Mouse (Mus musculus): ENCODE measurements at regions not wholly inside any gene's neighbourhood (a gene's known extent, or its start where the extent isn't known, plus 50 kb on each side); places are given as distances from the start of the nearest gene placed in this dataset.

DNA sequence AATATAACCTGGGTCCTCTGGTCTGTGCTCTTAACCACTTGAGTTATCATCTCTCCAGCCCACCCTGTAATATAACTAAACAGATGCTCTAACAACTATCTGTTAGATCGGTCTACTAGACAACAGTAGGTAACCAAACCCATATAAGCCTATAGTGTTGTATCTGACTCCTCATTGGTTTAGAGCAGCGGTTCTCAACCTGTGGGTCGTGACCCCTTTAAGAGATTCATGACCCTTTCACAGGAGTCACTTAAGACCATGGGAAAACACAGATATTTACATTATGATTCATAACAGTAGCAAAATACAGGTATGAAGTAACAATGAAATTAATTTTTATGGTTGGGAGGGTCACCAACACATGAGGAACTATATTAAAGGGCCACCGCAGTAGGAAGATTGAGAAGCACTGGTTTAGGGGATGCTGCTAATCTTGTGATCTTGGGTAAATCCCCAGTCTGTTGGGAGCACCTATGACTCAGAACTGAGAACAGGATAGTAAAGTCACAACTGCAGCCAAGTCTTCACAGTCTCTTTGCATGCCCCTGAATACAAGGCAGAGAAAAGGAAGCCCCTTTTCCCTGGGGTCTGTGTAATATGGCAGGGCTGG, 203.3 kb downstream of the Rybp start:
- TF ChIP-seq EP300 (IDR thresholded peaks at IDR 0.05; ENCODE audit: low read depth) (no peak), CTCF (IDR thresholded peaks at IDR 0.05; ENCODE audit: low read depth) (no peak)
- H3K4me3 ChIP-seq (ENCODE audit: low read depth, low read length) = no peak overlapping the region
- no peak overlapping the region for H3K4me2 ChIP-seq (ENCODE audit: low read depth, low read length)
- H3K9me3 ChIP-seq (replicated peaks; ENCODE audit: control insufficient read depth, low read length) = no peaks in the 10 kb centered on the region
- ATAC-seq (ENCODE audit: insufficient read depth, low read depth) (no peak), DNase-seq (ENCODE audit: low spot score) (no peak)
- no peaks in the 10 kb centered on the region for H3K36me3 ChIP-seq (replicated peaks; ENCODE audit: control insufficient read depth, insufficient read depth, low read length)
- H3K9ac ChIP-seq (replicated peaks; ENCODE audit: low read depth, low read length) = no peak overlapping the region
- no peaks in the 10 kb centered on the region for H3K27me3 ChIP-seq (ENCODE audit: control insufficient read depth, insufficient read depth, low read length)
- 93% methylated on average over 4 of the region's 4 CpGs for WGBS
- H3K4me1 ChIP-seq (ENCODE audit: control insufficient read depth, insufficient read depth) = no peaks in the 10 kb centered on the region
- no peak overlapping the region for H3K27ac ChIP-seq (ENCODE audit: low read depth)

DNA sequence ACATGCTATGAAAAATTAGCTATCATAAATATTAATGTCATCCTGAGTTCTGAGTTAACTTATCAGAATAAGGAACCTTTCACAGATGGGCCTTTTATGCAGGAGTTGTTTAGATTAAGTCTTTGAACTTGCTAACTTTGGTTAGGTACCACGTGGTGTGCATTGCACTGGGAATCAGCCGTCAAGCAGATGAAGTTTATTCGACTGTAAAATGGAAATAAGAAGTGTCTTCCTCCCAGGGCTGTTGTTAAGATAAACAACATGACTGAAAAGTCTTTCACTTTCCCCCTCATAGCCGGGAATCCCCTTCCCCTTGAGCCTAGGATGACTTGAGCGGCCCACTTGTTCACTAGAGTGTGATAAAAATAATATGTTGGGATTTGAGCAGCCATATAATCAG, 204.2 kb downstream of the Rybp start:
- 80% methylated on average over 5 of the region's 5 CpGs for WGBS
- Histone ChIP-seq H3K9ac (replicated peaks; ENCODE audit: low read depth, low read length) (no peak overlapping the region), H3K27ac (ENCODE audit: low read depth) (no peak overlapping the region), H3K36me3 (replicated peaks; ENCODE audit: control insufficient read depth, insufficient read depth, low read length) (no peaks in the 10 kb centered on the region), H3K9me3 (replicated peaks; ENCODE audit: control insufficient read depth, low read length) (no peaks in the 10 kb centered on the region), H3K4me2 (ENCODE audit: low read depth, low read length) (no peak overlapping the region), H3K27me3 (ENCODE audit: control insufficient read depth, insufficient read depth, low read length) (no peaks in the 10 kb centered on the region), H3K4me1 (ENCODE audit: control insufficient read depth, insufficient read depth) (no peaks in the 10 kb centered on the region), H3K4me3 (ENCODE audit: low read depth, low read length) (no peak overlapping the region)
- ATAC-seq (ENCODE audit: insufficient read depth, low read depth) (no peak), DNase-seq (ENCODE audit: low spot score) (no peak)
- TF ChIP-seq CTCF (IDR thresholded peaks at IDR 0.05; ENCODE audit: low read depth) = no peak

DNA sequence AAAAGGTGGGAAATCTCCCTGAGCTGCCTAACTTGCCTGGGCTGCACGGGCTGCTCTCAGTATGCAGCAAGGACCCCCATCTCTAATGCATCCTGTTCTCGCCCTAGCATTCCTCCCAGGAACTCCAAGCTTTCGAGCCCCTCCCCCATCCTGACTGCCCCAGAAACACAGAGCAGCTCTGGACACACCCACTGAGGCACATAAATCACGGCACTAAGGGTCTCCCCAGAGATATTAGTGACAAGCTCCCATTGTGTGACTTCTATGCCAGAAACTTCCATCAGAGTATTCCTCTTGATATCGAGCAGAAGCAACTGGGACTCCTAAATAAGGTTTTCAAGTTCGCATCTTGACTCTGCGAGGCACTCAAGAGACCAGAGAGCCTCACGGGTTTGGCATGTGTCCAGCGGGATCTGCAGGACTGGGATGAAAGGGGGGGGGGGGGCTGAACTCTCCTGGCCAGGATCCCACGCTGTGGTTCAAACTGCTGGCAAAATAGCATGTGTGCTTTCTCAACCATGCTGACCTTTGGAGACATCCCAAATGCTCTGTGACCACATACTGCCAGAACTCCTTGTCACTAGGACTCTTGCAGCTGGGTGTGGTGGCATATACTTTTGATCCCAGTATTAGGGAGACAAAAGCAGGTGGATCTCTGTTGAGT, 212.5 kb downstream of the Rybp start:
- TF ChIP-seq CTCF (IDR thresholded peaks at IDR 0.05; ENCODE audit: low read depth) (no peak), EP300 (IDR thresholded peaks at IDR 0.05; ENCODE audit: low read depth) (no peak)
- WGBS = 5% methylated on average over 10 of the region's 10 CpGs

DNA sequence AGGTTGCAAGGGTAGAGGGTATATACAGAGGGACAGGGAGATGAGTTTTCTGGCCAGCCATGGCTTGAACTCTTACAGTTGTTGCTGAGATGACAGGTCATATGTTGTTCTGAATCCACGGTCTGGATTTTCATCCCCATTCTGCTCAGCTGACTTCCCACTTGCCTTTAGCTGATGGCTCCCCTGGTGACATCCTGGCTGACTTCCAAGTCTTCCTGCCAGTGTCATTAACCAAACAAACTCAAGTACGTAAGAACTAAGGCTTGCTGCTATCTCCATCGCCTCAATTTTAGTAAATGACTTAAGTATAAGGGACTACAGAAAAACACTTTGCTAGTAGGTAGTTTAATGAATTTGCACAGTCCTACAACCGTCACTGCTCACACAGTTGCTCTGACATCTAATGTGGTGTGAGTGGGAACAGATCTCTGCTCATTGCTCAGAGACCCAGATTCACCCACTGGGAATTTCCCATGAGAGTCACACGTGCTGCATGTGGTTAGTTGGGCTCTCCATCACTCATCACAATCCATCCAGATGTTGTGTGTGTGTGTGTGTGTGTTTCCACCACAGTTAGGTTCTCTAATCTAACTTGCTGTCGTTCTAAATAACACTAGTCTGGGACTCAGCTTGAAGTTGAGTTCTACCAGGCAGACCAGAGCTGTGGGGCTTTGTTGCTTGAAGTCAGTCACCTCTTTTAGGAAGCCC, 214.9 kb downstream of the Rybp start:
- WGBS = 30% methylated on average over 6 of the region's 6 CpGs
- H3K4me3 ChIP-seq (ENCODE audit: low read depth, low read length) = no peak overlapping the region
- 0 out of 2 replicates have a peak, but pooled peaks cover 3% of the 10 kb centered on the region for H3K27me3 ChIP-seq (ENCODE audit: control insufficient read depth, insufficient read depth, low read length)
- no peak overlapping the region for H3K4me2 ChIP-seq (ENCODE audit: low read depth, low read length)
- TF ChIP-seq CTCF (IDR thresholded peaks at IDR 0.05; ENCODE audit: low read depth) (no peak), EP300 (IDR thresholded peaks at IDR 0.05; ENCODE audit: low read depth) (no peak)
- H3K27ac ChIP-seq (ENCODE audit: low read depth) = no peak overlapping the region
- DNase-seq (ENCODE audit: low spot score) (no peak), ATAC-seq (ENCODE audit: insufficient read depth, low read depth) (no peak)
- H3K36me3 ChIP-seq (replicated peaks; ENCODE audit: control insufficient read depth, insufficient read depth, low read length) = no peaks in the 10 kb centered on the region
- H3K4me1 ChIP-seq (ENCODE audit: control insufficient read depth, insufficient read depth) = peaks cover 21% of the 10 kb centered on the region; the same call in 1 of the 2 replicates
- no peaks in the 10 kb centered on the region for H3K9me3 ChIP-seq (replicated peaks; ENCODE audit: control insufficient read depth, low read length)
- no peak overlapping the region for H3K9ac ChIP-seq (replicated peaks; ENCODE audit: low read depth, low read length)

More for the DNA sequence above, 212.5 kb downstream of the Rybp start:
- H3K27me3 ChIP-seq (ENCODE audit: control insufficient read depth, insufficient read depth, low read length) = 0 out of 2 replicates have a peak, but pooled peaks cover 3% of the 10 kb centered on the region
- ATAC-seq (ENCODE audit: insufficient read depth, low read depth) (peak; percentile 59), DNase-seq (ENCODE audit: low spot score) (peak; percentile 63)
- H3K4me2 ChIP-seq (ENCODE audit: low read depth, low read length) = peak overlapping the region; percentile 14; the same call in 1 of the 2 replicates
- H3K4me3 ChIP-seq (ENCODE audit: low read depth, low read length) = no peak overlapping the region
- no peak overlapping the region for H3K9ac ChIP-seq (replicated peaks; ENCODE audit: low read depth, low read length)
- H3K9me3 ChIP-seq (replicated peaks; ENCODE audit: control insufficient read depth, low read length) = no peaks in the 10 kb centered on the region
- H3K4me1 ChIP-seq (ENCODE audit: control insufficient read depth, insufficient read depth) = peaks cover 21% of the 10 kb centered on the region; the same call in 1 of the 2 replicates
- H3K36me3 ChIP-seq (replicated peaks; ENCODE audit: control insufficient read depth, insufficient read depth, low read length) = no peaks in the 10 kb centered on the region
- peak overlapping the region; percentile 28; the same call in 1 of the 2 replicates for H3K27ac ChIP-seq (ENCODE audit: low read depth)

DNA sequence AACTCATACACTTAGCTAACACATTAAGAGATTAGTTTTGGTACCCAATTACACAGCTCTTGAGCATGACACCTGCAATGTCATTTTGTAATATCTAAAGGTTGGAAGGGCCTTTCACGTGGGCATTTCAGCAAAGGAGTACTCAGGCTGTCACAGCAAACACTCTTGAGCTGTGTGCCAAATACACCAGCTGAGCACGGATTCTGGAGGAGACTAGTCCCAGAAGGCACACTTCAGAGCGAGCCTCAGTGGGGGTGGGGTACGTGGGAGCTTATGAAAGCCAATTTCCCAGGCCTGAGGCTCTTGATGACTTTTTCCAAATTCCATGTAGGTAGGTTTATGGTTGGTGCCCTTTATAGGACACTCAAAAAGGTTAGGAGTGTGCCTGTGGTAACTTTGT, 218.1 kb downstream of the Rybp start:
- 0 out of 2 replicates have a peak, but pooled peaks cover 8% of the 10 kb centered on the region for H3K27me3 ChIP-seq (ENCODE audit: control insufficient read depth, insufficient read depth, low read length)

More for the DNA sequence above, 218.1 kb downstream of the Rybp start:
- Histone ChIP-seq H3K36me3 (replicated peaks; ENCODE audit: control insufficient read depth, insufficient read depth, low read length) (no peaks in the 10 kb centered on the region), H3K9ac (replicated peaks; ENCODE audit: low read depth, low read length) (no peak overlapping the region), H3K4me2 (ENCODE audit: low read depth, low read length) (no peak overlapping the region), H3K27ac (ENCODE audit: low read depth) (no peak overlapping the region), H3K9me3 (replicated peaks; ENCODE audit: control insufficient read depth, low read length) (no peaks in the 10 kb centered on the region), H3K4me3 (ENCODE audit: low read depth, low read length) (no peak overlapping the region), H3K4me1 (ENCODE audit: control insufficient read depth, insufficient read depth) (peaks cover 8% of the 10 kb centered on the region; the same call in 1 of the 2 replicates)
- no peak for ATAC-seq (ENCODE audit: insufficient read depth, low read depth)
- no peak for TF ChIP-seq EP300 (IDR thresholded peaks at IDR 0.05; ENCODE audit: low read depth)
- no peak for TF ChIP-seq CTCF (IDR thresholded peaks at IDR 0.05; ENCODE audit: low read depth)
- 59% methylated on average over 4 of the region's 4 CpGs for WGBS
- no peak for DNase-seq (ENCODE audit: low spot score)
